Mouse (Mus musculus): ENCODE measurements at regions not wholly inside any gene's neighbourhood (a gene's known extent, or its start where the extent isn't known, plus 50 kb on each side); places are given as distances from the start of the nearest gene placed in this dataset.

DNA sequence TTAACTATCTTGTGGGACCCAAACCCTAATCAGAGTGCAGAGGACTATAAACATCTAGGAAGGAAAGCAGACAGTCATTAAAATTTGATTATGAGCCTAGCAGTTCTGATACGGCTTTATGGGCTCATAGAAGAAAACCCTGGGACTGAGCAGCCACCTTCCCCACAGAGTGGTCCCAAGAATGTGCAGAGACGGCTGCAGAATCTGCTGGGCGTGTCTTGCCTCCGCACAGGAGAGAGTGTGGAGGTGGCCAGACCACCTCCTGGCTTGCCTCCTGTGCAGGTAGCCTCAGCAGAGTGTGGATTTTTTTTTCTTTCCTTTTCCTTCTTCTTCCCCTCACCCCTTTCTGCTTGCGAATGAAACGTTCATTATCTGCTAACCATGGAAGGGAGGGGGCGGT, 163.3 kb downstream of the Hibadh start:
- TF ChIP-seq ZKSCAN1 (IDR thresholded peaks at IDR 0.05; ENCODE audit: borderline replicate concordance, low read depth, low read length) (no peak), HCFC1 (IDR thresholded peaks at IDR 0.05; ENCODE audit: low read depth, low read length) (no peak), E2F4 (IDR thresholded peaks at IDR 0.05; ENCODE audit: insufficient replicate concordance, low read depth, low read length) (no peak), CTCF (conservative IDR thresholded peaks at IDR 0.05 in 1 of 2, IDR thresholded peaks at IDR 0.05 in 1 of 2; ENCODE audit: low read depth in 2 of 2, low read length in 2 of 2) (no peak), ETS1 (conservative IDR thresholded peaks at IDR 0.05; ENCODE audit: low read depth, low read length) (no peak), POLR2A (IDR thresholded peaks at IDR 0.05; ENCODE audit: low read depth, low read length) (no peak), EP300 (IDR thresholded peaks at IDR 0.05; ENCODE audit: low read length) (no peak), MAFK (IDR thresholded peaks at IDR 0.05; ENCODE audit: insufficient replicate concordance, low read length) (no peak), KAT2A (IDR thresholded peaks at IDR 0.05; ENCODE audit: insufficient replicate concordance, low read length) (no peak), TCF12 (IDR thresholded peaks at IDR 0.05; ENCODE audit: low read depth, low read length) (no peak), JUN (IDR thresholded peaks at IDR 0.05; ENCODE audit: insufficient read depth, low read depth, low read length) (no peak), USF1 (IDR thresholded peaks at IDR 0.05; ENCODE audit: low read depth, low read length) (no peak), ZNF384 (IDR thresholded peaks at IDR 0.05; ENCODE audit: low read depth, low read length) (no peak)

Data from CH12.LX (cell line).